13 mouse cellular contexts compared by ENCODE assay signal in the genomic region with DNA sequence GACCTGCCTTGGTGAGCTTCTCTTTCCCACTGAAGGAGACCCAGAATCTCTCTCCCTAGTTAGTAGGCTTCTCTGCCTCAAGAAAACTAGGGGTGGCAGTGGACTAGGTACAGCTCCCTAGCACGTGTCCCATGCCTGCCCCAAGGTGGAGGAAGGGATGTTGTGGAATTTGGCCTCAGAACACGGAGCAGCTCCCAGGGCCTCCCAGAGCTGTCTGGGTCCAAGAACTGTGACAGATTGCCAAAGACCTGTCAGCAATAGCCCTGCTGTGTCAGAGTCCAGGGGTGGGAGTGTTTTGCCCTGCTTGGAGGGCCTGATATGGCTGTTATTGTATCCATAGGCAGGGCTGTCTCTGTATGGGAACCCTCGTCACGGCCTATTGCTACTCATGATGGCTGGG. TPM values are rescaled to one million over a fixed set of nuclear protein-coding genes. Genes with fewer than 3 reads are reported as not detected.
DNase-seq lines count a peak whose midpoint lies in the region; ATAC-seq and TF ChIP-seq lines count a peak whose summit lies in the region.
"Had no signal": no experiment of that assay in that cellular context is flagged by ENCODE, and none has a peak within 500 bp of the region (broad histone marks: within the 10 kb centered on the region; RNA-seq: fewer than 3 reads in every experiment).

No protein-coding gene starts in this region.

- no peaks in the 10 kb centered on the region for H3K9me3 ChIP-seq in kidney, embryonic 14.5 days (ENCODE audit: control insufficient read depth, low read length)
- no peaks in the 10 kb centered on the region for H3K9me3 ChIP-seq in liver, postnatal 0 days (ENCODE audit: low read length)
- H3K9me3 ChIP-seq in forebrain, embryonic 13.5 days (replicated peaks), result no peaks in the 10 kb centered on the region
- H3K9me3 ChIP-seq: embryonic facial prominence, embryonic 12.5 days; liver, embryonic 13.5 days had no signal

- no peak overlapping the region for H3K4me3 ChIP-seq in kidney, embryonic 14.5 days (ENCODE audit: low read length)
- peak overlapping the region; percentile 8; the same call in 1 of the 2 replicates for H3K4me3 ChIP-seq in liver, postnatal 0 days (ENCODE audit: low read depth, low read length)
- no peak overlapping the region for H3K4me3 ChIP-seq in forebrain, embryonic 13.5 days
- H3K4me3 ChIP-seq: embryonic facial prominence, embryonic 12.5 days; liver, embryonic 13.5 days had no signal

- peak; percentile 43; the same call in 1 of the 2 replicates for TF ChIP-seq EP300 in liver, postnatal 0 days (IDR thresholded peaks at IDR 0.05; ENCODE audit: low read depth)

- H3K27ac ChIP-seq in kidney, embryonic 14.5 days (ENCODE audit: low read depth, low read length), result no peak overlapping the region
- peak overlapping the region; percentile 93 for H3K27ac ChIP-seq in liver, postnatal 0 days (ENCODE audit: low read depth)
- no peak overlapping the region for H3K27ac ChIP-seq in forebrain, embryonic 13.5 days
- H3K27ac ChIP-seq: embryonic facial prominence, embryonic 12.5 days; liver, embryonic 13.5 days had no signal

- TF ChIP-seq CTCF in liver, postnatal 0 days (IDR thresholded peaks at IDR 0.05; ENCODE audit: low read depth), result no peak

- H3K4me2 ChIP-seq in kidney, embryonic 14.5 days (replicated peaks; ENCODE audit: low read depth, low read length), result no peak overlapping the region
- H3K4me2 ChIP-seq in liver, postnatal 0 days (ENCODE audit: low read depth, low read length), result peak overlapping the region; percentile 95
- H3K4me2 ChIP-seq in forebrain, embryonic 13.5 days, result no peak overlapping the region
- H3K4me2 ChIP-seq: embryonic facial prominence, embryonic 12.5 days; liver, embryonic 13.5 days had no signal

- H3K4me1 ChIP-seq in kidney, embryonic 14.5 days (ENCODE audit: control insufficient read depth, insufficient read depth, low read length), result peaks cover 11% of the 10 kb centered on the region
- peaks cover 12% of the 10 kb centered on the region for H3K4me1 ChIP-seq in liver, postnatal 0 days (ENCODE audit: insufficient read depth)
- H3K4me1 ChIP-seq in forebrain, embryonic 13.5 days, result peaks cover 28% of the 10 kb centered on the region

- ATAC-seq in kidney, embryonic 14.5 days (ENCODE audit: low FRiP score, low TSS enrichment), result no peak
- peak; percentile 33 for ATAC-seq in liver, postnatal 0 days
- no peak for ATAC-seq in forebrain, embryonic 13.5 days

- peak; percentile 37 for DNase-seq in adrenal gland, postnatal 10 days
- DNase-seq in adrenal gland, postnatal 25 days, result no peak
- peak; percentile 80 for DNase-seq in kidney, adult 18-20 months
- peak; percentile 70 for DNase-seq in heart, postnatal 4 days
- DNase-seq in liver, postnatal 0 days, result peak; percentile 62
- no peak for DNase-seq in left cerebral cortex, adult 11 months (ENCODE audit: low spot score)
- DNase-seq: cerebellum, postnatal 25 days; layer of hippocampus, postnatal 36 days; liver, embryonic 13.5 days; thymus, adult 18-20 months had no signal

- H3K27me3 ChIP-seq in kidney, embryonic 14.5 days (ENCODE audit: control insufficient read depth, insufficient read depth, low read length), result no peaks in the 10 kb centered on the region
- no peaks in the 10 kb centered on the region for H3K27me3 ChIP-seq in liver, postnatal 0 days (ENCODE audit: insufficient read depth, low read length)
- no peaks in the 10 kb centered on the region for H3K27me3 ChIP-seq in forebrain, embryonic 13.5 days
- H3K27me3 ChIP-seq: liver, embryonic 13.5 days had no signal

- WGBS in kidney, embryonic 14.5 days, result 82% methylated on average over 4 of the region's 4 CpGs
- 54% methylated on average over 4 of the region's 4 CpGs for WGBS in liver, postnatal 0 days (ENCODE audit: insufficient replicate concordance)
- 91% methylated on average over 4 of the region's 4 CpGs for WGBS in forebrain, embryonic 13.5 days

- peaks cover 54% of the 10 kb centered on the region for H3K36me3 ChIP-seq in kidney, embryonic 14.5 days (ENCODE audit: control insufficient read depth, insufficient read depth, low read length)
- H3K36me3 ChIP-seq in liver, postnatal 0 days (replicated peaks; ENCODE audit: insufficient read depth, low read length), result peaks cover 56% of the 10 kb centered on the region
- H3K36me3 ChIP-seq in forebrain, embryonic 13.5 days (ENCODE audit: poor library complexity, severe bottlenecking), result peaks cover 63% of the 10 kb centered on the region

- no peak overlapping the region for H3K9ac ChIP-seq in kidney, embryonic 14.5 days (ENCODE audit: low read depth, low read length)
- peak overlapping the region; percentile 85 for H3K9ac ChIP-seq in liver, postnatal 0 days (replicated peaks)
- H3K9ac ChIP-seq in forebrain, embryonic 13.5 days, result no peak overlapping the region
- H3K9ac ChIP-seq: embryonic facial prominence, embryonic 12.5 days; liver, embryonic 13.5 days had no signal

RNA-seq across cellular contexts. Expression of a gene that starts 4.4 kb away (rescaled TPM):
- total RNA-seq in adrenal gland, postnatal 10 days (2021), result 10 to 100 TPM; 30.6 to 44.8 TPM
- total RNA-seq in adrenal gland, postnatal 25 days (2021), result 21.4 and 27.1 TPM in 2 replicates
- 29.9 and 37.8 TPM in 2 replicates for polyA plus RNA-seq in kidney, embryonic 14.5 days (2014; fragmentation: Nextera tagmentation; extraction: Ambion mirVana)
- 10 to 100 TPM; 21.9 to 26.1 TPM for total RNA-seq in heart, postnatal 4 days (2021)
- 178 and 188 TPM in 2 replicates for polyA plus RNA-seq in liver, postnatal 0 days (2015; fragmentation: Nextera tagmentation; extraction: Ambion mirVana)
- polyA plus RNA-seq in forebrain, embryonic 13.5 days (2015; fragmentation: Nextera tagmentation; extraction: Ambion mirVana), result 23.3 and 29.6 TPM in 2 replicates

RNA-seq across cellular contexts. Expression of a gene that starts 5.9 kb away (rescaled TPM):
- total RNA-seq in adrenal gland, postnatal 10 days (2021), result 1,000 to 10,000 TPM; 1,303 to 1,311 TPM
- total RNA-seq in adrenal gland, postnatal 25 days (2021), result 1,083 and 1,176 TPM in 2 replicates
- 2,593 and 3,221 TPM in 2 replicates for polyA plus RNA-seq in kidney, embryonic 14.5 days (2014; fragmentation: Nextera tagmentation; extraction: Ambion mirVana)
- 1,000 to 10,000 TPM; 1,107 to 1,153 TPM for total RNA-seq in heart, postnatal 4 days (2021)
- 1,409 and 1,489 TPM in 2 replicates for polyA plus RNA-seq in liver, postnatal 0 days (2015; fragmentation: Nextera tagmentation; extraction: Ambion mirVana)
- 1,416 and 1,661 TPM in 2 replicates for polyA plus RNA-seq in forebrain, embryonic 13.5 days (2015; fragmentation: Nextera tagmentation; extraction: Ambion mirVana)

RNA-seq across cellular contexts. Expression of a gene that starts 6.3 kb away (rescaled TPM):
- total RNA-seq in adrenal gland, postnatal 10 days (2021), result 10 to 100 TPM; 65.4 to 70.9 TPM
- total RNA-seq in adrenal gland, postnatal 25 days (2021), result 89.7 and 92.0 TPM in 2 replicates
- 143 and 162 TPM in 2 replicates for polyA plus RNA-seq in kidney, embryonic 14.5 days (2014; fragmentation: Nextera tagmentation; extraction: Ambion mirVana)
- 10 to 100 TPM; 41.4 to 42.4 TPM for total RNA-seq in heart, postnatal 4 days (2021)
- polyA plus RNA-seq in liver, postnatal 0 days (2015; fragmentation: Nextera tagmentation; extraction: Ambion mirVana), result 48.0 and 50.4 TPM in 2 replicates
- 311 and 314 TPM in 2 replicates for polyA plus RNA-seq in forebrain, embryonic 13.5 days (2015; fragmentation: Nextera tagmentation; extraction: Ambion mirVana)

RNA-seq across cellular contexts. Expression of a gene that starts 17.3 kb away (rescaled TPM):
- 10 to 100 TPM; 15.4 to 20.7 TPM for total RNA-seq in adrenal gland, postnatal 10 days (2021)
- 20.4 and 21.9 TPM in 2 replicates for total RNA-seq in adrenal gland, postnatal 25 days (2021)
- polyA plus RNA-seq in kidney, embryonic 14.5 days (2014; fragmentation: Nextera tagmentation; extraction: Ambion mirVana), result 26.7 and 28.3 TPM in 2 replicates
- 10 to 100 TPM; 14.3 to 14.7 TPM for total RNA-seq in heart, postnatal 4 days (2021)
- 11.8 and 12.5 TPM in 2 replicates for polyA plus RNA-seq in liver, postnatal 0 days (2015; fragmentation: Nextera tagmentation; extraction: Ambion mirVana)
- polyA plus RNA-seq in forebrain, embryonic 13.5 days (2015; fragmentation: Nextera tagmentation; extraction: Ambion mirVana), result 29.1 and 30.3 TPM in 2 replicates

RNA-seq across cellular contexts. Expression of a gene that starts 21.8 kb away (rescaled TPM):
- 100 to 1,000 TPM in 1 of 2 experiments, 10 to 100 TPM in 1; 97.2 to 121 TPM for total RNA-seq in adrenal gland, postnatal 10 days (2021)
- 144 and 148 TPM in 2 replicates for total RNA-seq in adrenal gland, postnatal 25 days (2021)
- 23.2 and 45.2 TPM in 2 replicates for polyA plus RNA-seq in kidney, embryonic 14.5 days (2014; fragmentation: Nextera tagmentation; extraction: Ambion mirVana)
- total RNA-seq in heart, postnatal 4 days (2021), result 10 to 100 TPM; 42.1 to 45.8 TPM
- polyA plus RNA-seq in liver, postnatal 0 days (2015; fragmentation: Nextera tagmentation; extraction: Ambion mirVana), result 5.2 and 6.6 TPM in 2 replicates
- polyA plus RNA-seq in forebrain, embryonic 13.5 days (2015; fragmentation: Nextera tagmentation; extraction: Ambion mirVana), result 22.4 and 26.5 TPM in 2 replicates

Comparison
In these comparisons a context has a peak if more than half of its experiments do, and no peak if none do; other contexts are left out.
1. DNase-seq: peak in adrenal gland, postnatal 10 days (single experiment), kidney, adult 18-20 months (single experiment), heart, postnatal 4 days (single experiment) and liver, postnatal 0 days (single experiment); none in adrenal gland, postnatal 25 days (single experiment) and left cerebral cortex, adult 11 months (single experiment).